Mouse (Mus musculus): ENCODE results near the gene Fzd9. TPM values are rescaled to one million over a fixed set of nuclear protein-coding genes. Genes with fewer than 3 reads are reported as not detected.

Fzd9 gene
- polyA plus RNA-seq (2015; fragmentation: Nextera tagmentation; extraction: Ambion mirVana) = 19.4 and 21.1 TPM in 2 replicates

- ATAC-seq (ENCODE audit: low FRiP score, low read depth) = peak; percentile 85
Measured at GRCm38 (mm10) chr5:135251079-135251454, at the start of gene Fzd9. Gene Fzd9, minus strand, starts transcription at chr5:135251230.

GRCm38 (mm10) chr5:135292001-135292400 lies 41.0 kb upstream of the Fzd9 start:
- WGBS = 58% methylated on average over 2 of the region's 2 CpGs
- Histone ChIP-seq H3K4me1 (peaks cover 11% of the 10 kb centered on the region; the same call in 1 of the 2 replicates), H3K36me3 (no peaks in the 10 kb centered on the region), H3K9me3 (no peaks in the 10 kb centered on the region), H3K27ac (no peak overlapping the region), H3K27me3 (no peaks in the 10 kb centered on the region), H3K9ac (no peak overlapping the region), H3K4me3 (no peak overlapping the region), H3K4me2 (replicated peaks) (no peak overlapping the region)
- ATAC-seq (ENCODE audit: low FRiP score, low read depth) = no peak

More at GRCm38 (mm10) chr5:135251079-135251454, at the start of gene Fzd9:
- WGBS = under 1% methylated on average over 51 of the region's 51 CpGs
- Histone ChIP-seq H3K27me3 (peaks cover 28% of the 10 kb centered on the region), H3K27ac (peak within 1 kb of the TSS; percentile 39; the same call in 1 of the 2 replicates), H3K9me3 (peaks cover 1% of the 10 kb centered on the region; the same call in 1 of the 2 replicates), H3K4me3 (peak within 1 kb of the TSS; percentile 66), H3K4me1 (peaks cover 51% of the 10 kb centered on the region), H3K4me2 (replicated peaks) (peak within 1 kb of the TSS; percentile 97), H3K9ac (peak within 1 kb of the TSS; percentile 76), H3K36me3 (peaks cover 14% of the 10 kb centered on the region)

GRCm38 (mm10) chr5:135291193-135291592 lies 40.2 kb upstream of the Fzd9 start:
- no peak for ATAC-seq (ENCODE audit: low FRiP score, low read depth)
- Histone ChIP-seq H3K27ac (no peak overlapping the region), H3K4me2 (replicated peaks) (no peak overlapping the region), H3K4me3 (no peak overlapping the region), H3K4me1 (peaks cover 11% of the 10 kb centered on the region; the same call in 1 of the 2 replicates), H3K9me3 (no peaks in the 10 kb centered on the region), H3K36me3 (no peaks in the 10 kb centered on the region), H3K9ac (no peak overlapping the region), H3K27me3 (no peaks in the 10 kb centered on the region)
- 36% methylated on average over 4 of the region's 4 CpGs for WGBS

GRCm38 (mm10) chr5:135290703-135291102 lies 39.7 kb upstream of the Fzd9 start:
- no peak for ATAC-seq (ENCODE audit: low FRiP score, low read depth)
- Histone ChIP-seq H3K27me3 (no peaks in the 10 kb centered on the region), H3K36me3 (no peaks in the 10 kb centered on the region), H3K4me1 (peaks cover 11% of the 10 kb centered on the region; the same call in 1 of the 2 replicates), H3K27ac (no peak overlapping the region), H3K4me2 (replicated peaks) (no peak overlapping the region), H3K9ac (no peak overlapping the region), H3K4me3 (no peak overlapping the region), H3K9me3 (no peaks in the 10 kb centered on the region)
- 82% methylated on average over 6 of the region's 6 CpGs for WGBS

GRCm38 (mm10) chr5:135286926-135287325 lies 35.9 kb upstream of the Fzd9 start:
- H3K4me1 ChIP-seq = peaks cover 8% of the 10 kb centered on the region; the same call in 1 of the 2 replicates
- H3K27me3 ChIP-seq = no peaks in the 10 kb centered on the region
- WGBS = 74% methylated on average over 5 of the region's 5 CpGs
- H3K4me3 ChIP-seq = no peak overlapping the region
- ATAC-seq (ENCODE audit: low FRiP score, low read depth) = no peak
- H3K9ac ChIP-seq = no peak overlapping the region
- H3K27ac ChIP-seq = no peak overlapping the region
- no peaks in the 10 kb centered on the region for H3K9me3 ChIP-seq
- no peak overlapping the region for H3K4me2 ChIP-seq (replicated peaks)
- no peaks in the 10 kb centered on the region for H3K36me3 ChIP-seq

- 0 out of 2 replicates have a peak, but pooled peaks have one; percentile 67 for ATAC-seq (ENCODE audit: low FRiP score, low read depth)
- Histone ChIP-seq H3K27ac (no peak overlapping the region), H3K27me3 (no peaks in the 10 kb centered on the region), H3K36me3 (no peaks in the 10 kb centered on the region), H3K9me3 (no peaks in the 10 kb centered on the region), H3K4me3 (no peak overlapping the region), H3K4me1 (peaks cover 3% of the 10 kb centered on the region; the same call in 1 of the 2 replicates), H3K9ac (no peak overlapping the region), H3K4me2 (replicated peaks) (no peak overlapping the region)
- WGBS = 0% methylated on average over 6 of the region's 6 CpGs
Measured at GRCm38 (mm10) chr5:135286185-135286584, 35.2 kb upstream of the Fzd9 start.

- no peak overlapping the region for H3K27ac ChIP-seq
- no peak overlapping the region for H3K4me3 ChIP-seq
- whole genome bisulfite sequencing = 53% methylated on average over 3 of the region's 3 CpGs
- no peaks in the 10 kb centered on the region for H3K27me3 ChIP-seq
- H3K4me2 ChIP-seq (replicated peaks) = no peak overlapping the region
- H3K4me1 ChIP-seq = peaks cover 9% of the 10 kb centered on the region
- H3K36me3 ChIP-seq = no peaks in the 10 kb centered on the region
- no peaks in the 10 kb centered on the region for H3K9me3 ChIP-seq
- no peak for ATAC-seq (ENCODE audit: low FRiP score, low read depth)
- H3K9ac ChIP-seq = no peak overlapping the region
Measured at GRCm38 (mm10) chr5:135285211-135285610, 34.2 kb upstream of the Fzd9 start.

GRCm38 (mm10) chr5:135280226-135280625 lies 29.2 kb upstream of the Fzd9 start:
- Histone ChIP-seq H3K36me3 (no peaks in the 10 kb centered on the region), H3K4me2 (replicated peaks) (peak overlapping the region; percentile 12), H3K9me3 (no peaks in the 10 kb centered on the region), H3K27ac (peak overlapping the region; percentile 22; the same call in 1 of the 2 replicates), H3K9ac (no peak overlapping the region), H3K27me3 (peaks cover 12% of the 10 kb centered on the region), H3K4me3 (no peak overlapping the region), H3K4me1 (peaks cover 28% of the 10 kb centered on the region)
- 56% methylated on average over 9 of the region's 9 CpGs for WGBS
- ATAC-seq (ENCODE audit: low FRiP score, low read depth) = no peak

GRCm38 (mm10) chr5:135276597-135276996 lies 25.6 kb upstream of the Fzd9 start:
- Histone ChIP-seq H3K9ac (peak overlapping the region; percentile 60), H3K4me3 (peak overlapping the region; percentile 32), H3K4me2 (replicated peaks) (peak overlapping the region; percentile 58), H3K27me3 (peaks cover 12% of the 10 kb centered on the region), H3K27ac (peak overlapping the region; percentile 85), H3K4me1 (peaks cover 48% of the 10 kb centered on the region), H3K36me3 (no peaks in the 10 kb centered on the region), H3K9me3 (no peaks in the 10 kb centered on the region)
- WGBS = 3% methylated on average over 36 of the region's 36 CpGs
- no peak for ATAC-seq (ENCODE audit: low FRiP score, low read depth)

- no peaks in the 10 kb centered on the region for H3K36me3 ChIP-seq
- H3K9me3 ChIP-seq = no peaks in the 10 kb centered on the region
- peaks cover 12% of the 10 kb centered on the region for H3K27me3 ChIP-seq
- H3K27ac ChIP-seq = peak overlapping the region; percentile 93
- 14% methylated on average over 15 of the region's 15 CpGs for WGBS
- peak overlapping the region; percentile 20 for H3K4me3 ChIP-seq
- H3K9ac ChIP-seq = peak overlapping the region; percentile 58; the same call in 1 of the 2 replicates
- H3K4me2 ChIP-seq (replicated peaks) = peak overlapping the region; percentile 45
- ATAC-seq (ENCODE audit: low FRiP score, low read depth) = peak; percentile 74
- peaks cover 38% of the 10 kb centered on the region for H3K4me1 ChIP-seq
Measured at GRCm38 (mm10) chr5:135274663-135275396, 23.8 kb upstream of the Fzd9 start.

- Histone ChIP-seq H3K4me3 (no peak overlapping the region), H3K27ac (peak overlapping the region; percentile 63), H3K4me2 (replicated peaks) (no peak overlapping the region), H3K36me3 (no peaks in the 10 kb centered on the region), H3K4me1 (peaks cover 44% of the 10 kb centered on the region), H3K27me3 (peaks cover 10% of the 10 kb centered on the region), H3K9me3 (no peaks in the 10 kb centered on the region), H3K9ac (no peak overlapping the region)
- ATAC-seq (ENCODE audit: low FRiP score, low read depth) = no peak
- WGBS = 60% methylated on average over 12 of the region's 12 CpGs
Measured at GRCm38 (mm10) chr5:135271563-135272165, 20.6 kb upstream of the Fzd9 start.

GRCm38 (mm10) chr5:135270361-135270760 lies 19.3 kb upstream of the Fzd9 start:
- Histone ChIP-seq H3K9ac (no peak overlapping the region), H3K27me3 (no peaks in the 10 kb centered on the region), H3K4me2 (replicated peaks) (no peak overlapping the region), H3K4me1 (peaks cover 33% of the 10 kb centered on the region), H3K27ac (no peak overlapping the region), H3K36me3 (no peaks in the 10 kb centered on the region), H3K9me3 (no peaks in the 10 kb centered on the region), H3K4me3 (no peak overlapping the region)
- ATAC-seq (ENCODE audit: low FRiP score, low read depth) = no peak
- WGBS = 71% methylated on average over 4 of the region's 4 CpGs

Data from limb, embryonic 13.5 days (tissue).